Mouse (Mus musculus) neural tube, embryonic 14.5 days (tissue): ENCODE measurements around the gene Chchd6. TPM values are rescaled to one million over a fixed set of nuclear protein-coding genes. Genes with fewer than 3 reads are reported as not detected.

Experiments used
- ATAC-seq: fragments of 200-750 bp; cut with Nextera tagmentation; 2 replicates; pipeline ENCODE4 v1.8.0; 2017; ENCODE audit warnings: low read depth, mild to moderate bottlenecking, moderate TSS enrichment, moderate library complexity
- H3K27ac ChIP-seq: fragments of 300-500 bp; sonication (generic); 2 replicates; pipeline ENCODE4 v1.5.1; 2014; ENCODE audit warnings: low read depth, mild to moderate bottlenecking, control low read depth, low read length, moderate library complexity, mixed read lengths
- H3K27me3 ChIP-seq: fragments of 300-500 bp; sonication (generic); 2 replicates; pipeline ENCODE4 v1.6.1; 2014; ENCODE audit warnings: low read length; ENCODE audit not compliant: control insufficient read depth, insufficient read depth
- H3K36me3 ChIP-seq: fragments of 300-500 bp; sonication (generic); 2 replicates; pipeline ENCODE4 v1.6.1; 2014; ENCODE audit warnings: low read length, mixed read lengths; ENCODE audit not compliant: control insufficient read depth, insufficient read depth
- H3K4me1 ChIP-seq: fragments of 300-500 bp; sonication (generic); 2 replicates; pipeline ENCODE4 v1.6.1; 2014; ENCODE audit warnings: low read length; ENCODE audit not compliant: control insufficient read depth, insufficient read depth
- H3K4me2 ChIP-seq: fragments of 300-500 bp; sonication (generic); 2 replicates; pipeline ENCODE4 v1.6.1; 2014; ENCODE audit warnings: mild to moderate bottlenecking, low read depth, low read length, control low read depth
- H3K4me3 ChIP-seq: fragments of 300-500 bp; sonication (generic); 2 replicates; pipeline ENCODE4 v1.5.1; 2014; ENCODE audit warnings: low read depth, low read length, control low read depth, mixed read lengths
- H3K9ac ChIP-seq: fragments of 300-500 bp; sonication (generic); replicated peaks from 2 replicates; pipeline ENCODE4 v1.6.1; 2014; ENCODE audit warnings: low read depth, mild to moderate bottlenecking, control low read depth, low read length, mixed read lengths
- H3K9me3 ChIP-seq: fragments of 300-500 bp; sonication (generic); 2 replicates; pipeline ENCODE4 v1.6.1; 2016; ENCODE audit warnings: low read length; ENCODE audit not compliant: control insufficient read depth
- WGBS: fragments of 180-500 bp; shearing (Covaris S2); extraction: QIAGEN DNeasy Blood & Tissue Kit; methylation state at CpG from one replicate; pipeline ENCODE4 v1.1.7; 2014; 5-methylcytosine and 5-hydroxymethylcytosine counted together
- polyA plus RNA-seq: library from polyadenylated mRNA; unstranded; fragments of >200 nt; fragmentation: Nextera tagmentation; extraction: Ambion mirVana; gene quantifications from 2 replicates; pipeline ENCODE4 v1.2.1, GENCODE M21; 2014

Chchd6 gene
- polyA plus RNA-seq, 1 experiment from 2014 or later, result 218 TPM

GRCm38 (mm10) chr6:89424461-89424860 is 171.0 kb downstream of the Chchd6 start:
- no peaks in the 10 kb centered on the region for H3K27me3 ChIP-seq
- H3K9ac ChIP-seq, result no peak overlapping the region
- 96% methylated on average over 1 of the region's 1 CpGs for WGBS
- H3K36me3 ChIP-seq, result no peaks in the 10 kb centered on the region
- no peak overlapping the region for H3K27ac ChIP-seq
- H3K4me1 ChIP-seq, result no peaks in the 10 kb centered on the region
- no peak overlapping the region for H3K4me2 ChIP-seq
- no peaks in the 10 kb centered on the region for H3K9me3 ChIP-seq
- no peak for ATAC-seq
- H3K4me3 ChIP-seq, result no peak overlapping the region

DNA sequence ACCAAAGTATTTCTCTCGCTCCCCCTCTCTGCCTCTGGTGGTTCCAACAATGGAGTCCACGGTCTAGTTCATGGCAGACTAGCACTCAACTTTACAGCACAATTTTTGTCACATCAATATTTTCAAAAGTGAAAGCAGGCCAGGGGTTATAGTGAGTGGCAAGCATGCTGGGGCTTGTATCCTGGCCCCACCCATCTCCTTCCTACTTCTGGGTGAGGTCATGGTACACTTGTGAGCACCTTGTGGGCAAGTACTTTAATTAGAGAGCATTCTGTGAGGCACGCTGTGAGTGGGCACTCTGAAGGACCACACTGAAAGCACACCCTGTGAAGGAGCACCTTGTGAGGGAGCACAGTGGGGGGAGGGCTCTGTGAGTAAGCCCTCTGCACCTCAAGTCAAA is 172.8 kb downstream of the Chchd6 start:
- Histone ChIP-seq H3K4me3 (no peak overlapping the region), H3K9me3 (no peaks in the 10 kb centered on the region), H3K4me2 (no peak overlapping the region), H3K4me1 (no peaks in the 10 kb centered on the region), H3K27me3 (no peaks in the 10 kb centered on the region), H3K27ac (no peak overlapping the region), H3K36me3 (no peaks in the 10 kb centered on the region), H3K9ac (no peak overlapping the region)
- 93% methylated on average over 3 of the region's 3 CpGs for WGBS
- ATAC-seq, result no peak

- Histone ChIP-seq H3K9me3 (no peaks in the 10 kb centered on the region), H3K4me3 (no peak overlapping the region), H3K27me3 (no peaks in the 10 kb centered on the region), H3K27ac (no peak overlapping the region), H3K4me1 (no peaks in the 10 kb centered on the region), H3K36me3 (no peaks in the 10 kb centered on the region), H3K4me2 (no peak overlapping the region), H3K9ac (no peak overlapping the region)
- WGBS, result 88% methylated on average over 3 of the region's 3 CpGs
- no peak for ATAC-seq
Observed at GRCm38 (mm10) chr6:89421922-89422321, 173.5 kb downstream of the Chchd6 start.

GRCm38 (mm10) chr6:89421503-89421902 is 173.9 kb downstream of the Chchd6 start:
- Histone ChIP-seq H3K36me3 (no peaks in the 10 kb centered on the region), H3K4me2 (no peak overlapping the region), H3K4me1 (no peaks in the 10 kb centered on the region), H3K27ac (no peak overlapping the region), H3K9me3 (no peaks in the 10 kb centered on the region), H3K9ac (no peak overlapping the region), H3K4me3 (no peak overlapping the region), H3K27me3 (no peaks in the 10 kb centered on the region)
- WGBS, result 85% methylated on average over 6 of the region's 6 CpGs
- no peak for ATAC-seq

- Histone ChIP-seq H3K4me2 (no peak overlapping the region), H3K27me3 (no peaks in the 10 kb centered on the region), H3K9ac (no peak overlapping the region), H3K9me3 (no peaks in the 10 kb centered on the region), H3K4me3 (no peak overlapping the region), H3K27ac (no peak overlapping the region), H3K36me3 (no peaks in the 10 kb centered on the region), H3K4me1 (no peaks in the 10 kb centered on the region)
- WGBS, result 78% methylated on average over 2 of the region's 2 CpGs
- no peak for ATAC-seq
Observed at GRCm38 (mm10) chr6:89420756-89421155, 174.7 kb downstream of the Chchd6 start.

GRCm38 (mm10) chr6:89420110-89420509 is 175.3 kb downstream of the Chchd6 start:
- H3K9ac ChIP-seq, result no peak overlapping the region
- H3K4me3 ChIP-seq, result no peak overlapping the region
- ATAC-seq, result no peak
- no peaks in the 10 kb centered on the region for H3K27me3 ChIP-seq
- H3K27ac ChIP-seq, result no peak overlapping the region
- H3K9me3 ChIP-seq, result no peaks in the 10 kb centered on the region
- H3K4me2 ChIP-seq, result no peak overlapping the region
- no peaks in the 10 kb centered on the region for H3K4me1 ChIP-seq
- no peaks in the 10 kb centered on the region for H3K36me3 ChIP-seq

GRCm38 (mm10) chr6:89419066-89419815 is 176.2 kb downstream of the Chchd6 start:
- Histone ChIP-seq H3K4me1 (no peaks in the 10 kb centered on the region), H3K4me3 (no peak overlapping the region), H3K9me3 (no peaks in the 10 kb centered on the region), H3K27ac (no peak overlapping the region), H3K9ac (no peak overlapping the region), H3K27me3 (no peaks in the 10 kb centered on the region), H3K4me2 (no peak overlapping the region), H3K36me3 (no peaks in the 10 kb centered on the region)
- WGBS, result 84% methylated on average over 3 of the region's 3 CpGs
- ATAC-seq, result no peak

GRCm38 (mm10) chr6:89416030-89416595 is 179.3 kb downstream of the Chchd6 start:
- H3K36me3 ChIP-seq, result no peaks in the 10 kb centered on the region

GRCm38 (mm10) chr6:89415091-89415490 is 180.4 kb downstream of the Chchd6 start:
- H3K9me3 ChIP-seq, result no peaks in the 10 kb centered on the region
- H3K4me2 ChIP-seq, result no peak overlapping the region
- no peaks in the 10 kb centered on the region for H3K4me1 ChIP-seq
- no peak overlapping the region for H3K9ac ChIP-seq
- no peak overlapping the region for H3K27ac ChIP-seq
- WGBS, result 79% methylated on average over 2 of the region's 2 CpGs
- no peak overlapping the region for H3K4me3 ChIP-seq
- no peak for ATAC-seq
- no peaks in the 10 kb centered on the region for H3K36me3 ChIP-seq
- no peaks in the 10 kb centered on the region for H3K27me3 ChIP-seq

More at GRCm38 (mm10) chr6:89416030-89416595, 179.3 kb downstream of the Chchd6 start:
- WGBS, result 92% methylated on average over 3 of the region's 3 CpGs
- no peak overlapping the region for H3K4me2 ChIP-seq
- no peaks in the 10 kb centered on the region for H3K4me1 ChIP-seq
- no peaks in the 10 kb centered on the region for H3K9me3 ChIP-seq
- no peaks in the 10 kb centered on the region for H3K27me3 ChIP-seq
- H3K9ac ChIP-seq, result no peak overlapping the region
- H3K27ac ChIP-seq, result no peak overlapping the region
- no peak for ATAC-seq
- H3K4me3 ChIP-seq, result no peak overlapping the region
